Mouse (Mus musculus): ENCODE measurements around the gene Ogfod3. TPM values are rescaled to one million over a fixed set of nuclear protein-coding genes. Genes with fewer than 3 reads are reported as not detected.

The Ogfod3 gene
- total RNA-seq, 2 experiments from 2014 or later = 24.1 to 27.0 TPM

Other genes starting within 250 kb of the Ogfod3 start
- 100 to 1,000 TPM; 108 to 127 TPM for gene Csnk1d, start 213.4 kb downstream of the Ogfod3 start, total RNA-seq (2021)
- gene Cd7, start 165.3 kb downstream of the Ogfod3 start, total RNA-seq (2021) = 1 to 10 TPM in 1 of 2 experiments, under 1 TPM in 1; 0.43 to 1.3 TPM
- gene Sectm1b, start 141.1 kb downstream of the Ogfod3 start, total RNA-seq (2021) = under 1 TPM in 1 of 2 experiments, not detected in 1; 0.27 TPM
- gene Sectm1a, start 123.5 kb downstream of the Ogfod3 start, total RNA-seq (2021) = under 1 TPM in 1 of 2 experiments, not detected in 1; 0.30 TPM
- not detected for gene Tex19.2, start 86.0 kb downstream of the Ogfod3 start, total RNA-seq (2021)
- not detected for gene Tex19.1, start 58.6 kb downstream of the Ogfod3 start, total RNA-seq (2021)
- gene Uts2r, start 44.4 kb downstream of the Ogfod3 start, total RNA-seq (2021) = not detected
- gene Hexdc, start 278 bp downstream of the Ogfod3 start, total RNA-seq (2021) = 10 to 100 TPM in 1 of 2 experiments, 1 to 10 TPM in 1; 9.0 to 10.1 TPM
- 10 to 100 TPM; 21.7 to 25.2 TPM for gene Cybc1, start 24.6 kb upstream of the Ogfod3 start, total RNA-seq (2021)
- 10 to 100 TPM; 14.4 to 15.2 TPM for gene Narf, start 32.5 kb upstream of the Ogfod3 start, total RNA-seq (2021)
- 10 to 100 TPM; 41.6 to 45.5 TPM for gene Foxk2, start 55.3 kb upstream of the Ogfod3 start, total RNA-seq (2021)
- 10 to 100 TPM; 58.3 to 60.6 TPM for gene Wdr45b, start 149.7 kb upstream of the Ogfod3 start, total RNA-seq (2021)
- gene Rab40b, start 183.5 kb upstream of the Ogfod3 start, total RNA-seq (2021) = 1 to 10 TPM; 5.4 to 6.0 TPM
- 10 to 100 TPM; 17.3 to 21.8 TPM for gene Fn3krp, start 216.7 kb upstream of the Ogfod3 start, total RNA-seq (2021)
- 10 to 100 TPM in 1 of 2 experiments, 1 to 10 TPM in 1; 9.5 to 15.8 TPM for gene Fn3k, start 230.2 kb upstream of the Ogfod3 start, total RNA-seq (2021)
- gene Tbcd, start 247.2 kb upstream of the Ogfod3 start, total RNA-seq (2021) = 10 to 100 TPM; 27.9 to 36.7 TPM